Mouse (Mus musculus): ENCODE data around the gene Ncoa7. TPM values are rescaled to one million over a fixed set of nuclear protein-coding genes. Genes with fewer than 3 reads are reported as not detected.

Gene Ncoa7
- total RNA-seq, 4 experiments from 2014 or later, result 82.1 to 111 (median 89.2) TPM

- no peak for DNase-seq (ENCODE audit: low spot score in 2 of 2)
Observed at GRCm38 (mm10) chr10:30745238-30745974, 57.7 kb downstream of the Ncoa7 start.

- no peak for DNase-seq (ENCODE audit: low spot score in 2 of 2)
Observed at GRCm38 (mm10) chr10:30743275-30743674, 59.9 kb downstream of the Ncoa7 start.

- no peak for DNase-seq (ENCODE audit: low spot score in 2 of 2)
Observed at GRCm38 (mm10) chr10:30738403-30738802, 64.7 kb downstream of the Ncoa7 start.

GRCm38 (mm10) chr10:30737323-30737722, 65.8 kb downstream of the Ncoa7 start:
- DNase-seq (ENCODE audit: low spot score in 2 of 2), result no peak

- no peak for DNase-seq (ENCODE audit: low spot score in 2 of 2)
Observed at GRCm38 (mm10) chr10:30733148-30733785, 69.9 kb downstream of the Ncoa7 start.

GRCm38 (mm10) chr10:30731321-30731914, 71.7 kb downstream of the Ncoa7 start:
- DNase-seq (ENCODE audit: low spot score in 2 of 2), result no peak

- no peak for DNase-seq (ENCODE audit: low spot score in 2 of 2)
Observed at GRCm38 (mm10) chr10:30730791-30731190, 72.3 kb downstream of the Ncoa7 start.

- no peak for DNase-seq (ENCODE audit: low spot score in 2 of 2)
Observed at GRCm38 (mm10) chr10:30729157-30730096, 73.7 kb downstream of the Ncoa7 start.

GRCm38 (mm10) chr10:30723014-30723413, 80.1 kb downstream of the Ncoa7 start:
- no peak for DNase-seq (ENCODE audit: low spot score in 2 of 2)

GRCm38 (mm10) chr10:30720556-30720955, 82.6 kb downstream of the Ncoa7 start:
- no peak for DNase-seq (ENCODE audit: low spot score in 2 of 2)

GRCm38 (mm10) chr10:30719947-30720346, 83.2 kb downstream of the Ncoa7 start:
- DNase-seq (ENCODE audit: low spot score in 2 of 2), result no peak

GRCm38 (mm10) chr10:30718703-30719340, 84.3 kb downstream of the Ncoa7 start:
- DNase-seq (ENCODE audit: low spot score in 2 of 2), result no peak

GRCm38 (mm10) chr10:30716171-30716570, 87.0 kb downstream of the Ncoa7 start:
- no peak for DNase-seq (ENCODE audit: low spot score in 2 of 2)

GRCm38 (mm10) chr10:30712540-30712939, 90.6 kb downstream of the Ncoa7 start:
- no peak for DNase-seq (ENCODE audit: low spot score in 2 of 2)

GRCm38 (mm10) chr10:30709846-30710403, 93.2 kb downstream of the Ncoa7 start:
- DNase-seq (ENCODE audit: low spot score in 2 of 2), result no peak

GRCm38 (mm10) chr10:30708039-30708438, 95.1 kb downstream of the Ncoa7 start:
- no peak for DNase-seq (ENCODE audit: low spot score in 2 of 2)

- DNase-seq (ENCODE audit: low spot score in 2 of 2), result no peak
Observed at GRCm38 (mm10) chr10:30702663-30703062, 100.5 kb downstream of the Ncoa7 start.

- no peak for DNase-seq (ENCODE audit: low spot score in 2 of 2)
Observed at GRCm38 (mm10) chr10:30686862-30687261, 116.3 kb downstream of the Ncoa7 start.

- DNase-seq (ENCODE audit: low spot score in 2 of 2), result no peak
Observed at GRCm38 (mm10) chr10:30683449-30683848, 119.7 kb downstream of the Ncoa7 start.

- no peak for DNase-seq (ENCODE audit: low spot score in 2 of 2)
Observed at GRCm38 (mm10) chr10:30679756-30680155, 123.4 kb downstream of the Ncoa7 start.

- no peak for DNase-seq (ENCODE audit: low spot score in 2 of 2)
Observed at GRCm38 (mm10) chr10:30678051-30678450, 125.1 kb downstream of the Ncoa7 start.

Measured in left cerebral cortex, adult 8-10 months (tissue).